In the genomic region with DNA sequence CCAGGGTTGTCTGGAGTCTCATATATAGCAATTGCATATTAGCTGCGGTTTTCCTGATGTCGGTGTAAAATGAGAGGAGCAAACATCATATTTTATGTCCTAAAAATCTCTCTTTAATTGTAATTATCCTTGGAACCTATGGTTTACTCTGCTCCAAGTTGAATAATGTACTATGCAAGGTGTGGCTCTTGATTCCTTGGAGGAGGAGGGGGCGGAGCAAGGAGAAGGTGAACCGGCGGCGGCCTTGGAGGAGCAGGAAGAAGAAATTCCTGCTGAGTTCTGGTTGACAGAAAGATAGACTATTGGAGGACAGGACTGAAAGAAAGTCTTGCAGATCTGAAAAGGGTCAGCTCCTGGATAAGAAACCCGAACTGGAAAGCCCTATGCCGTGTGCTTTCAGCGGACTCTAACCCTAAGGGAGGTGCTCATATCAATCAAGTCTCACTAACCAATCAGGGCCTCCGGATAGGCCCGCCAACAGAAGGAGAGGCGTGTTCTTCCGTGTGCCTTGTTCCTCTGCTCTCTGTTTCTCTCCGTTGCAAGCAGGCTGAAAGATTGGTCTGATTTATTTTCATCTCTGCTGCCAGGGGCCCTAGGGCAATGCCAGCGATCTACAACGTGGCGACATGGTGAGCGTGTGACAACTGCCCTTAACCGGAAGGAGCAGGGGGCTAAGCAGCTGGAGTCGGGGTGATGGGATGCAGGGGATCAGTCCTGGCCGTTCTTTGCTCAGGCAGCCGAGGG, we compare ENCODE assay signal across 8 mouse cellular contexts.
DNase-seq lines count a peak whose midpoint lies in the region; ATAC-seq and TF ChIP-seq lines count a peak whose summit lies in the region.
"Not testable (repeated sequence)": the region's sequence is repeated elsewhere in the genome, so short reads cannot be mapped to it uniquely, and the experiment has no call there.

No protein-coding gene starts in this region.

- peak overlapping the region; percentile 43 for H3K4me2 ChIP-seq in forebrain, embryonic 11.5 days (ENCODE audit: low read depth, low read length, severe bottlenecking)
- peak overlapping the region; percentile 62 for H3K4me2 ChIP-seq in heart, embryonic 16.5 days (ENCODE audit: low read depth, low read length)
- peak overlapping the region; percentile 63 for H3K4me2 ChIP-seq in midbrain, embryonic 16.5 days (ENCODE audit: low read length)

- peak overlapping the region; percentile 69 for H3K9ac ChIP-seq in forebrain, embryonic 11.5 days (ENCODE audit: low read length)
- H3K9ac ChIP-seq in heart, embryonic 16.5 days (ENCODE audit: low read length): peak overlapping the region; percentile 73
- H3K9ac ChIP-seq in midbrain, embryonic 16.5 days (ENCODE audit: low read depth, low read length): peak overlapping the region; percentile 74

- H3K4me1 ChIP-seq in E14TG2a.4 (replicated peaks; ENCODE audit: low read depth, low read length); forebrain, embryonic 11.5 days (replicated peaks; ENCODE audit: control insufficient read depth, insufficient read depth, low read length); heart, embryonic 16.5 days (ENCODE audit: control insufficient read depth, insufficient read depth, low read length); midbrain, embryonic 16.5 days (ENCODE audit: control insufficient read depth, insufficient read depth, low read length): not testable (repeated sequence)

- WGBS in forebrain, embryonic 11.5 days: 3% methylated on average over 22 of the region's 22 CpGs
- 1% methylated on average over 22 of the region's 22 CpGs for WGBS in heart, embryonic 16.5 days
- 1% methylated on average over 22 of the region's 22 CpGs for WGBS in midbrain, embryonic 16.5 days

- peak; percentile 51 for DNase-seq in c-Kit-positive CD71-positive TER-119-negative erythroid progenitor cells, embryonic 14.5 days (ENCODE audit: low read depth)
- DNase-seq in forebrain, embryonic 11.5 days (ENCODE audit: low spot score): peak; percentile 65
- DNase-seq in kidney, postnatal 10 days: peak; percentile 44
- DNase-seq in liver: peak; percentile 50
- DNase-seq in splenic B cell, adult 2 months (ENCODE audit: low read depth, low spot score): peak; percentile 60

- H3K9me3 ChIP-seq in E14TG2a.4 (ENCODE audit: low read length): peaks cover 17% of the 10 kb centered on the region
- H3K9me3 ChIP-seq in forebrain, embryonic 11.5 days (ENCODE audit: control insufficient read depth, low read length); heart, embryonic 16.5 days (replicated peaks; ENCODE audit: control insufficient read depth, low read length); midbrain, embryonic 16.5 days (replicated peaks; ENCODE audit: control insufficient read depth, low read length, poor library complexity, severe bottlenecking): not testable (repeated sequence)

- H3K4me3 ChIP-seq in E14TG2a.4 (replicated peaks; ENCODE audit: low read length): peak overlapping the region; percentile 87
- H3K4me3 ChIP-seq in forebrain, embryonic 11.5 days (ENCODE audit: low read depth, low read length): peak overlapping the region; percentile 49
- H3K4me3 ChIP-seq in heart, embryonic 16.5 days (ENCODE audit: low read length): peak overlapping the region; percentile 68
- peak overlapping the region; percentile 59 for H3K4me3 ChIP-seq in midbrain, embryonic 16.5 days (ENCODE audit: low read depth, low read length)

- not testable (repeated sequence) for TF ChIP-seq CTCF in E14TG2a.4 (conservative IDR thresholded peaks at IDR 0.05; ENCODE audit: low read length)

- H3K27me3 ChIP-seq in E14TG2a.4 (ENCODE audit: insufficient read depth, low read length); forebrain, embryonic 11.5 days (ENCODE audit: control insufficient read depth, insufficient read depth, low read length); heart, embryonic 16.5 days (ENCODE audit: control insufficient read depth, insufficient read depth, low read length); midbrain, embryonic 16.5 days (ENCODE audit: control insufficient read depth, insufficient read depth, low read depth, low read length); splenic B cell, adult 2 months (ENCODE audit: control insufficient read depth, insufficient read depth, low read length, poor library complexity, severe bottlenecking): not testable (repeated sequence)

- peak; percentile 91 for ATAC-seq in forebrain, embryonic 11.5 days (replicated peaks; ENCODE audit: low FRiP score)
- ATAC-seq in heart, embryonic 16.5 days (replicated peaks; ENCODE audit: extremely low read depth, insufficient read depth, low FRiP score): peak; percentile 63; the same call in 1 of the 2 replicates
- peak; percentile 95 for ATAC-seq in midbrain, embryonic 16.5 days

- H3K36me3 ChIP-seq in E14TG2a.4 (ENCODE audit: insufficient read depth, low read length); forebrain, embryonic 11.5 days (ENCODE audit: control insufficient read depth, insufficient read depth, low read length); heart, embryonic 16.5 days (ENCODE audit: control insufficient read depth, insufficient read depth); midbrain, embryonic 16.5 days (ENCODE audit: control insufficient read depth, insufficient read depth, low read length); splenic B cell, adult 2 months (ENCODE audit: control insufficient read depth, insufficient read depth, low read length, poor library complexity, severe bottlenecking): not testable (repeated sequence)

- H3K27ac ChIP-seq in forebrain, embryonic 11.5 days (ENCODE audit: low read depth, low read length): not testable (repeated sequence)
- H3K27ac ChIP-seq in heart, embryonic 16.5 days (ENCODE audit: low read length): peak overlapping the region; percentile 60
- peak overlapping the region; percentile 73; the same call in 1 of the 2 replicates for H3K27ac ChIP-seq in midbrain, embryonic 16.5 days (ENCODE audit: low read length)
